Mouse (Mus musculus): ENCODE measurements around the gene Gm20388.
A peak's percentile ranks its signal among the peaks of the same experiment; 100 is the strongest.

GRCm38 (mm10) chr8:120179027-120179431 lies 268.4 kb downstream of the Gm20388 start:
- TF ChIP-seq CTCF (IDR thresholded peaks at IDR 0.05; ENCODE audit: low read depth) (peak; percentile 94), EP300 (optimal IDR thresholded peaks at IDR 0.05) (no peak)
